9 mouse cellular contexts compared by ENCODE assay signal in genomic region chr6:31078413-31078812, GRCm38 (mm10).
A peak's percentile ranks its signal among the peaks of the same experiment; 100 is the strongest.
DNase-seq lines count a peak whose midpoint lies in the region; ATAC-seq and TF ChIP-seq lines count a peak whose summit lies in the region.
"Had no signal": no experiment of that assay in that cellular context is flagged by ENCODE, and none has a peak within 500 bp of the region (broad histone marks: within the 10 kb centered on the region; RNA-seq: fewer than 3 reads in every experiment).

No protein-coding gene starts in this region.

- peaks cover 73% of the 10 kb centered on the region for H3K4me1 ChIP-seq in heart, embryonic 10.5 days
- peaks cover 17% of the 10 kb centered on the region for H3K4me1 ChIP-seq in neural tube, embryonic 15.5 days
- peaks cover 19% of the 10 kb centered on the region for H3K4me1 ChIP-seq in thymus, adult 2 months (replicated peaks; ENCODE audit: control insufficient read depth, insufficient read depth, low read length)

- DNase-seq in urinary bladder, postnatal 25 days (ENCODE audit: low spot score): peak; percentile 51
- DNase-seq in urinary bladder, postnatal 10 days (ENCODE audit: low spot score): no peak
- no peak for DNase-seq in heart, embryonic 10.5 days (ENCODE audit: low spot score)
- peak; percentile 85 to 90 for DNase-seq in lung, adult 18-20 months
- no peak for DNase-seq in thymus, adult 2 months
- no peak for DNase-seq in frontal cortex, postnatal 10 days (ENCODE audit: low spot score in 2 of 2)

- TF ChIP-seq POLR2A in thymus, adult 2 months (IDR thresholded peaks at IDR 0.05; ENCODE audit: control insufficient read depth, extremely low read depth, insufficient read depth, low read length, poor library complexity): no peak

- H3K36me3 ChIP-seq in heart, embryonic 10.5 days: no peaks in the 10 kb centered on the region
- H3K36me3 ChIP-seq in neural tube, embryonic 15.5 days: no peaks in the 10 kb centered on the region
- 0 out of 2 replicates have a peak, but pooled peaks cover 6% of the 10 kb centered on the region for H3K36me3 ChIP-seq in thymus, adult 2 months (ENCODE audit: control insufficient read depth, insufficient read depth, low read length)
- H3K36me3 ChIP-seq: neural tube, embryonic 13.5 days had no signal

- no peak overlapping the region for H3K9ac ChIP-seq in neural tube, embryonic 15.5 days (replicated peaks)
- H3K9ac ChIP-seq: neural tube, embryonic 13.5 days had no signal

- no peaks in the 10 kb centered on the region for H3K9me3 ChIP-seq in heart, embryonic 10.5 days
- no peaks in the 10 kb centered on the region for H3K9me3 ChIP-seq in neural tube, embryonic 15.5 days (replicated peaks)
- H3K9me3 ChIP-seq: neural tube, embryonic 13.5 days had no signal

- no peak for TF ChIP-seq CTCF in thymus, adult 2 months (IDR thresholded peaks at IDR 0.05; ENCODE audit: borderline replicate concordance, control insufficient read depth, extremely low read depth, insufficient read depth, low read length, poor library complexity)

- no peak overlapping the region for H3K4me3 ChIP-seq in heart, embryonic 10.5 days
- no peak overlapping the region for H3K4me3 ChIP-seq in neural tube, embryonic 15.5 days (replicated peaks)
- no peak overlapping the region for H3K4me3 ChIP-seq in thymus, adult 2 months (ENCODE audit: control insufficient read depth, insufficient read depth, low read length)
- H3K4me3 ChIP-seq: erythroblast, embryonic 14.5 days; neural tube, embryonic 13.5 days had no signal

- 52% methylated on average over 6 of the region's 6 CpGs for WGBS in heart, embryonic 10.5 days
- 81% methylated on average over 6 of the region's 6 CpGs for WGBS in neural tube, embryonic 15.5 days
- WGBS in thymus, adult 2 months: 85% methylated on average over 6 of the region's 6 CpGs

- H3K4me2 ChIP-seq in neural tube, embryonic 15.5 days: no peak overlapping the region
- H3K4me2 ChIP-seq: neural tube, embryonic 13.5 days had no signal

- H3K27ac ChIP-seq in heart, embryonic 10.5 days: peak overlapping the region; percentile 79
- H3K27ac ChIP-seq in neural tube, embryonic 15.5 days (replicated peaks): no peak overlapping the region
- H3K27ac ChIP-seq in thymus, adult 2 months (ENCODE audit: control insufficient read depth, insufficient read depth, low read length): no peak overlapping the region
- H3K27ac ChIP-seq: neural tube, embryonic 13.5 days had no signal

- H3K27me3 ChIP-seq in heart, embryonic 10.5 days (ENCODE audit: insufficient read depth, poor library complexity, severe bottlenecking): no peaks in the 10 kb centered on the region
- no peaks in the 10 kb centered on the region for H3K27me3 ChIP-seq in neural tube, embryonic 15.5 days (replicated peaks)
- H3K27me3 ChIP-seq in thymus, adult 2 months (ENCODE audit: control insufficient read depth, insufficient read depth, low read length): no peaks in the 10 kb centered on the region
- H3K27me3 ChIP-seq: neural tube, embryonic 13.5 days had no signal

- ATAC-seq in neural tube, embryonic 15.5 days (ENCODE audit: low FRiP score): no peak

Comparison
In these comparisons a context has a peak if more than half of its experiments do, and no peak if none do; other contexts are left out.
1. DNase-seq: peak in urinary bladder, postnatal 25 days (single experiment) and lung, adult 18-20 months (2 of 2); none in urinary bladder, postnatal 10 days (single experiment), heart, embryonic 10.5 days (single experiment), thymus, adult 2 months (single experiment) and frontal cortex, postnatal 10 days (0 of 2).